Mouse (Mus musculus): ENCODE measurements around the gene Gatad2a.
"Not testable (repeated sequence)": the region's sequence is repeated elsewhere in the genome, so short reads cannot be mapped to it uniquely, and the experiment has no call there.

The Gatad2a gene

GRCm38 (mm10) chr8:69988936-69989335 is 7.2 kb downstream of the Gatad2a start:
- DNase-seq (ENCODE audit: low spot score), result not testable (repeated sequence)

- no peak for DNase-seq (ENCODE audit: low spot score)
Measured at GRCm38 (mm10) chr8:69987744-69988143, 8.4 kb downstream of the Gatad2a start.

- DNase-seq (ENCODE audit: low spot score), result no peak
Measured at GRCm38 (mm10) chr8:69984876-69985553, 11.2 kb downstream of the Gatad2a start.

GRCm38 (mm10) chr8:69978456-69978855 is 17.7 kb downstream of the Gatad2a start:
- no peak for DNase-seq (ENCODE audit: low spot score)

- no peak for DNase-seq (ENCODE audit: low spot score)
Measured at GRCm38 (mm10) chr8:69974806-69975205, 21.4 kb downstream of the Gatad2a start.

- peak; percentile 92 for DNase-seq (ENCODE audit: low spot score)
Measured at GRCm38 (mm10) chr8:69974194-69974614, 22.0 kb downstream of the Gatad2a start.

GRCm38 (mm10) chr8:69973442-69974161 is 22.6 kb downstream of the Gatad2a start:
- DNase-seq (ENCODE audit: low spot score), result no peak

GRCm38 (mm10) chr8:69973063-69973441 is 23.1 kb downstream of the Gatad2a start:
- no peak for DNase-seq (ENCODE audit: low spot score)

- DNase-seq (ENCODE audit: low spot score), result no peak
Measured at GRCm38 (mm10) chr8:69970880-69971279, 25.3 kb downstream of the Gatad2a start.

GRCm38 (mm10) chr8:69967291-69967933 is 28.8 kb downstream of the Gatad2a start:
- DNase-seq (ENCODE audit: low spot score), result no peak

- no peak for DNase-seq (ENCODE audit: low spot score)
Measured at GRCm38 (mm10) chr8:69959241-69959640, 36.9 kb downstream of the Gatad2a start.

- no peak for DNase-seq (ENCODE audit: low spot score)
Measured at GRCm38 (mm10) chr8:69957879-69958278, 38.3 kb downstream of the Gatad2a start.

GRCm38 (mm10) chr8:69957419-69957818 is 38.8 kb downstream of the Gatad2a start:
- no peak for DNase-seq (ENCODE audit: low spot score)

GRCm38 (mm10) chr8:69956651-69957050 is 39.5 kb downstream of the Gatad2a start:
- DNase-seq (ENCODE audit: low spot score), result no peak

GRCm38 (mm10) chr8:69954642-69955041 is 41.5 kb downstream of the Gatad2a start:
- no peak for DNase-seq (ENCODE audit: low spot score)

- DNase-seq (ENCODE audit: low spot score), result no peak
Measured at GRCm38 (mm10) chr8:69954213-69954612, 42.0 kb downstream of the Gatad2a start.

GRCm38 (mm10) chr8:69950300-69950699 is 45.9 kb downstream of the Gatad2a start:
- no peak for DNase-seq (ENCODE audit: low spot score)

- DNase-seq (ENCODE audit: low spot score), result not testable (repeated sequence)
Measured at GRCm38 (mm10) chr8:69942495-69942894, 53.7 kb downstream of the Gatad2a start.

- no peak for DNase-seq (ENCODE audit: low spot score)
Measured at GRCm38 (mm10) chr8:69940386-69940785, 55.8 kb downstream of the Gatad2a start.

- DNase-seq (ENCODE audit: low spot score), result no peak
Measured at GRCm38 (mm10) chr8:69939633-69940032, 56.6 kb downstream of the Gatad2a start.

- DNase-seq (ENCODE audit: low spot score), result no peak
Measured at GRCm38 (mm10) chr8:69938245-69938982, 57.8 kb downstream of the Gatad2a start.

- no peak for DNase-seq (ENCODE audit: low spot score)
Measured at GRCm38 (mm10) chr8:69937466-69937865, 58.7 kb downstream of the Gatad2a start.

Data from urinary bladder, postnatal 10 days (tissue).